Mouse (Mus musculus): Measurements from ENCODE around the gene Ghr.

Gene Ghr

GRCm38 (mm10) chr15:3514027-3514426, 69.3 kb downstream of the Ghr start:
- no peak for DNase-seq

GRCm38 (mm10) chr15:3512380-3512779, 70.9 kb downstream of the Ghr start:
- no peak for DNase-seq

GRCm38 (mm10) chr15:3511639-3512171, 71.6 kb downstream of the Ghr start:
- DNase-seq: no peak

- DNase-seq: no peak
These were observed 74.2 kb downstream of the Ghr start for GRCm38 (mm10) chr15:3509089-3509488.

GRCm38 (mm10) chr15:3507329-3507728, 76.0 kb downstream of the Ghr start:
- DNase-seq: no peak

GRCm38 (mm10) chr15:3504700-3505099, 78.6 kb downstream of the Ghr start:
- no peak for DNase-seq

- no peak for DNase-seq
These were observed 81.6 kb downstream of the Ghr start for GRCm38 (mm10) chr15:3501683-3502082.

GRCm38 (mm10) chr15:3499020-3499419, 84.3 kb downstream of the Ghr start:
- DNase-seq: no peak

- no peak for DNase-seq
These were observed 85.2 kb downstream of the Ghr start for GRCm38 (mm10) chr15:3497946-3498580.

- no peak for DNase-seq
These were observed 92.4 kb downstream of the Ghr start for GRCm38 (mm10) chr15:3490868-3491267.

- DNase-seq: no peak
These were observed 93.3 kb downstream of the Ghr start for GRCm38 (mm10) chr15:3490011-3490410.

GRCm38 (mm10) chr15:3489180-3489579, 94.1 kb downstream of the Ghr start:
- no peak for DNase-seq

- DNase-seq: no peak
These were observed 94.7 kb downstream of the Ghr start for GRCm38 (mm10) chr15:3488601-3489000.

- DNase-seq: no peak
These were observed 96.6 kb downstream of the Ghr start for GRCm38 (mm10) chr15:3486691-3487090.

- DNase-seq: no peak
These were observed 97.9 kb downstream of the Ghr start for GRCm38 (mm10) chr15:3485367-3485766.

- no peak for DNase-seq
These were observed 99.8 kb downstream of the Ghr start for GRCm38 (mm10) chr15:3483451-3483850.

GRCm38 (mm10) chr15:3469230-3469629, 114.1 kb downstream of the Ghr start:
- DNase-seq: no peak

- DNase-seq: no peak
These were observed 116.7 kb downstream of the Ghr start for GRCm38 (mm10) chr15:3466608-3467007.

GRCm38 (mm10) chr15:3464754-3465153, 118.5 kb downstream of the Ghr start:
- no peak for DNase-seq

- DNase-seq: no peak
These were observed 126.7 kb downstream of the Ghr start for GRCm38 (mm10) chr15:3456543-3456942.

- DNase-seq: no peak
These were observed 127.7 kb downstream of the Ghr start for GRCm38 (mm10) chr15:3455572-3455971.

- no peak for DNase-seq
These were observed 131.1 kb downstream of the Ghr start for GRCm38 (mm10) chr15:3452080-3452752.

- no peak for DNase-seq
These were observed 133.7 kb downstream of the Ghr start for GRCm38 (mm10) chr15:3449564-3449963.

GRCm38 (mm10) chr15:3445285-3445909, 137.9 kb downstream of the Ghr start:
- no peak for DNase-seq
